12 mouse cellular contexts compared by ENCODE assay signal in the genomic region with DNA sequence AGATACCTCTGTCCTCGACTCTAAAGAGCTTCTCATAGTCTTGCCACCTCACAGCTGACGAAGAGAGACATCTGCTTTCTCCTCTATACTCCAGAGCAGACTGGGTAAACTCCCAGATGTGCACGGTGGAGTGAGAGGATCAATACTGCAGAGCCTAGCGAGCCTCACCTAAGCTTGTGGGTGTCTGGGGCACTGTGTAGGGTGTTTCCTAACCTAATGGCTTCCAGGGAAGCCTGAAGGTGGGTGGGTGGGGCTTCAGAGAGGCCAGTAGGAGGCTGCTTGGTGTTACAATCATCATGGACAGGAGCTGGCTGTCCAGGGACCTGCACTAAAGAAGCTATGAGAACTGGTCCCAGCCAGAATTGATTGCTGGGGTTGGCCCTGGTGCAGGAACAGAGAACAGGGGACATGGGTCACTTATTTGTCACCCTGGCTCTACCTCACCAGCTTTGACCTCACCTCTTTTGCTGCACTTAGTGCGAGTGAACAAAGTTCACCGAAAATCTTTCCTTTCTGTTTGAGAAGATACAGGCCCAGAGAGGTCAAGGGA. TPM values are rescaled to one million over a fixed set of nuclear protein-coding genes. Genes with fewer than 3 reads are reported as not detected.
DNase-seq lines count a peak whose midpoint lies in the region; ATAC-seq and TF ChIP-seq lines count a peak whose summit lies in the region.
"Had no signal": no experiment of that assay in that cellular context is flagged by ENCODE, and none has a peak within 500 bp of the region (broad histone marks: within the 10 kb centered on the region; RNA-seq: fewer than 3 reads in every experiment).

No protein-coding gene starts in this region.

- no peak for ATAC-seq in hindbrain, embryonic 12.5 days (ENCODE audit: low FRiP score)
- ATAC-seq in hindbrain, embryonic 11.5 days (ENCODE audit: low FRiP score) = no peak
- ATAC-seq in midbrain, embryonic 15.5 days (replicated peaks) = no peak
- no peak for ATAC-seq in limb, embryonic 14.5 days (ENCODE audit: low FRiP score, low read depth)

- no peaks in the 10 kb centered on the region for H3K9me3 ChIP-seq in hindbrain, embryonic 12.5 days (replicated peaks)
- H3K9me3 ChIP-seq in hindbrain, embryonic 11.5 days (ENCODE audit: control insufficient read depth, low read length) = no peaks in the 10 kb centered on the region
- H3K9me3 ChIP-seq in midbrain, embryonic 10.5 days (replicated peaks) = no peaks in the 10 kb centered on the region
- no peaks in the 10 kb centered on the region for H3K9me3 ChIP-seq in midbrain, embryonic 15.5 days
- H3K9me3 ChIP-seq in limb, embryonic 14.5 days (ENCODE audit: control insufficient read depth, low read length) = no peaks in the 10 kb centered on the region
- H3K9me3 ChIP-seq in hindbrain, embryonic 10.5 days = no peaks in the 10 kb centered on the region
- H3K9me3 ChIP-seq: hindbrain, embryonic 15.5 days had no signal

- 69% methylated on average over 6 of the region's 6 CpGs for WGBS in hindbrain, embryonic 12.5 days
- 79% methylated on average over 6 of the region's 6 CpGs for WGBS in hindbrain, embryonic 11.5 days
- 68% methylated on average over 6 of the region's 6 CpGs for WGBS in midbrain, embryonic 10.5 days
- 72% methylated on average over 6 of the region's 6 CpGs for WGBS in midbrain, embryonic 15.5 days
- 51% methylated on average over 6 of the region's 6 CpGs for WGBS in limb, embryonic 14.5 days
- WGBS in hindbrain, embryonic 10.5 days = 72% methylated on average over 6 of the region's 6 CpGs

- no peak for DNase-seq in hindbrain, embryonic 11.5 days (ENCODE audit: low spot score)
- DNase-seq in midbrain, embryonic 10.5 days (ENCODE audit: low spot score) = no peak
- DNase-seq in limb, embryonic 14.5 days (ENCODE audit: low spot score) = no peak
- peak; percentile 72 for DNase-seq in yolk sac, embryonic 10.5 days (ENCODE audit: low spot score)
- no peak for DNase-seq in hindbrain, embryonic 10.5 days (ENCODE audit: low spot score)
- DNase-seq in heart, postnatal 36 days = no peak
- DNase-seq: B cell, adult 2 months; right cerebral cortex, adult 18-20 months; spleen, adult 18-20 months had no signal

- peaks cover 21% of the 10 kb centered on the region for H3K27me3 ChIP-seq in hindbrain, embryonic 12.5 days
- no peaks in the 10 kb centered on the region for H3K27me3 ChIP-seq in hindbrain, embryonic 11.5 days (ENCODE audit: control insufficient read depth, insufficient read depth, low read length)
- H3K27me3 ChIP-seq in midbrain, embryonic 10.5 days (ENCODE audit: low read depth, poor library complexity, severe bottlenecking) = peaks cover 80% of the 10 kb centered on the region
- peaks cover 3% of the 10 kb centered on the region; the same call in 1 of the 2 replicates for H3K27me3 ChIP-seq in midbrain, embryonic 15.5 days (replicated peaks)
- no peaks in the 10 kb centered on the region; the same call in 1 of the 2 replicates for H3K27me3 ChIP-seq in limb, embryonic 14.5 days (ENCODE audit: control insufficient read depth, insufficient read depth, low read length)
- H3K27me3 ChIP-seq in hindbrain, embryonic 10.5 days (ENCODE audit: insufficient read depth, poor library complexity, severe bottlenecking) = peaks cover 82% of the 10 kb centered on the region
- H3K27me3 ChIP-seq: hindbrain, embryonic 15.5 days had no signal

- H3K4me3 ChIP-seq in hindbrain, embryonic 12.5 days = no peak overlapping the region
- H3K4me3 ChIP-seq in hindbrain, embryonic 11.5 days (ENCODE audit: low read depth, low read length) = no peak overlapping the region
- no peak overlapping the region for H3K4me3 ChIP-seq in midbrain, embryonic 10.5 days
- no peak overlapping the region for H3K4me3 ChIP-seq in midbrain, embryonic 15.5 days
- no peak overlapping the region for H3K4me3 ChIP-seq in limb, embryonic 14.5 days (replicated peaks; ENCODE audit: low read length)
- no peak overlapping the region for H3K4me3 ChIP-seq in hindbrain, embryonic 10.5 days
- H3K4me3 ChIP-seq: hindbrain, embryonic 15.5 days had no signal

- H3K9ac ChIP-seq in hindbrain, embryonic 12.5 days = no peak overlapping the region
- H3K9ac ChIP-seq in hindbrain, embryonic 11.5 days (ENCODE audit: low read depth, low read length) = no peak overlapping the region
- H3K9ac ChIP-seq in midbrain, embryonic 15.5 days = no peak overlapping the region
- no peak overlapping the region; the same call in 1 of the 2 replicates for H3K9ac ChIP-seq in limb, embryonic 14.5 days (ENCODE audit: low read depth, low read length, severe bottlenecking)
- H3K9ac ChIP-seq: hindbrain, embryonic 15.5 days had no signal

- H3K4me1 ChIP-seq in hindbrain, embryonic 12.5 days = peaks cover 62% of the 10 kb centered on the region
- peaks cover 10% of the 10 kb centered on the region for H3K4me1 ChIP-seq in hindbrain, embryonic 11.5 days (replicated peaks; ENCODE audit: control insufficient read depth, insufficient read depth, low read length)
- peaks cover 76% of the 10 kb centered on the region for H3K4me1 ChIP-seq in midbrain, embryonic 10.5 days
- H3K4me1 ChIP-seq in midbrain, embryonic 15.5 days = peaks cover 36% of the 10 kb centered on the region
- H3K4me1 ChIP-seq in limb, embryonic 14.5 days (ENCODE audit: control insufficient read depth, insufficient read depth, low read length) = peaks cover 62% of the 10 kb centered on the region
- peaks cover 79% of the 10 kb centered on the region for H3K4me1 ChIP-seq in hindbrain, embryonic 10.5 days (replicated peaks)

- intact Hi-C loops in heart, postnatal 36 days (cut with DNase I) = no loop called here

- TF ChIP-seq POLR2A in limb, embryonic 14.5 days (IDR thresholded peaks at IDR 0.05; ENCODE audit: borderline replicate concordance, extremely low read depth, insufficient read depth, insufficient read length) = no peak

- H3K27ac ChIP-seq in hindbrain, embryonic 12.5 days = peak overlapping the region; percentile 64; the same call in 1 of the 2 replicates
- H3K27ac ChIP-seq in hindbrain, embryonic 11.5 days (ENCODE audit: low read depth, low read length) = no peak overlapping the region
- H3K27ac ChIP-seq in midbrain, embryonic 10.5 days (replicated peaks) = peak overlapping the region; percentile 38
- no peak overlapping the region for H3K27ac ChIP-seq in midbrain, embryonic 15.5 days
- H3K27ac ChIP-seq in limb, embryonic 14.5 days (replicated peaks; ENCODE audit: low read depth, low read length) = peak overlapping the region; percentile 30; the same call in 1 of the 2 replicates
- H3K27ac ChIP-seq in hindbrain, embryonic 10.5 days = no peak overlapping the region

- no peak overlapping the region for H3K4me2 ChIP-seq in hindbrain, embryonic 12.5 days (replicated peaks)
- no peak overlapping the region for H3K4me2 ChIP-seq in hindbrain, embryonic 11.5 days (replicated peaks; ENCODE audit: low read depth, low read length)
- H3K4me2 ChIP-seq in midbrain, embryonic 15.5 days = no peak overlapping the region
- H3K4me2 ChIP-seq in limb, embryonic 14.5 days (replicated peaks; ENCODE audit: low read depth, low read length, severe bottlenecking) = no peak overlapping the region
- H3K4me2 ChIP-seq: hindbrain, embryonic 15.5 days had no signal

- no peaks in the 10 kb centered on the region for H3K36me3 ChIP-seq in hindbrain, embryonic 12.5 days
- no peaks in the 10 kb centered on the region for H3K36me3 ChIP-seq in hindbrain, embryonic 11.5 days (ENCODE audit: control insufficient read depth, insufficient read depth, low read length)
- no peaks in the 10 kb centered on the region for H3K36me3 ChIP-seq in midbrain, embryonic 10.5 days
- H3K36me3 ChIP-seq in midbrain, embryonic 15.5 days (replicated peaks) = no peaks in the 10 kb centered on the region
- H3K36me3 ChIP-seq in limb, embryonic 14.5 days (ENCODE audit: control insufficient read depth, insufficient read depth, low read length) = no peaks in the 10 kb centered on the region
- no peaks in the 10 kb centered on the region for H3K36me3 ChIP-seq in hindbrain, embryonic 10.5 days
- H3K36me3 ChIP-seq: hindbrain, embryonic 15.5 days had no signal

RNA-seq across cellular contexts. Expression of a gene that starts 57.5 kb away (rescaled TPM):
- polyA plus RNA-seq in hindbrain, embryonic 12.5 days (2016; fragmentation: Nextera tagmentation; extraction: Ambion mirVana) = 56.3 and 59.9 TPM in 2 replicates
- 33.7 and 36.7 TPM in 2 replicates for polyA plus RNA-seq in hindbrain, embryonic 11.5 days (2014; fragmentation: Nextera tagmentation; extraction: Ambion mirVana)
- 48.7 and 55.8 TPM in 2 replicates for polyA plus RNA-seq in midbrain, embryonic 10.5 days (2016; fragmentation: Nextera tagmentation; extraction: Ambion mirVana)
- polyA plus RNA-seq in midbrain, embryonic 15.5 days (2015; fragmentation: Nextera tagmentation; extraction: Ambion mirVana) = 34.9 and 39.1 TPM in 2 replicates
- polyA plus RNA-seq in limb, embryonic 14.5 days (2012; rRNA removed) = 113 and 156 TPM in 2 replicates
- polyA plus RNA-seq in limb, embryonic 14.5 days (2014; fragmentation: Nextera tagmentation; extraction: Ambion mirVana) = 45.1 and 47.3 TPM in 2 replicates
- polyA plus RNA-seq in hindbrain, embryonic 10.5 days (2016; fragmentation: Nextera tagmentation; extraction: Ambion mirVana) = 47.4 and 56.0 TPM in 2 replicates
- 10 to 100 TPM; 16.8 to 16.9 TPM for total RNA-seq in heart, postnatal 36 days (2021)

Comparison
In these comparisons a context has a peak if more than half of its experiments do, and no peak if none do; other contexts are left out.
1. H3K27ac ChIP-seq: peak in hindbrain, embryonic 12.5 days (single experiment), midbrain, embryonic 10.5 days (single experiment) and limb, embryonic 14.5 days (single experiment); none in hindbrain, embryonic 11.5 days (single experiment), midbrain, embryonic 15.5 days (single experiment) and hindbrain, embryonic 10.5 days (single experiment).